Mouse (Mus musculus): ENCODE results near the gene Ifna13.
A peak's percentile ranks its signal among the peaks of the same experiment; 100 is the strongest.

The Ifna13 gene

GRCm38 (mm10) chr4:88644359-88644758 is at the start of gene Ifna13:
Gene Ifna13, minus strand, starts transcription at chr4:88644459.
- DNase-seq, result no peak

GRCm38 (mm10) chr4:88693392-88693791 is 49.1 kb upstream of the Ifna13 start:
- no peak for DNase-seq

DNA sequence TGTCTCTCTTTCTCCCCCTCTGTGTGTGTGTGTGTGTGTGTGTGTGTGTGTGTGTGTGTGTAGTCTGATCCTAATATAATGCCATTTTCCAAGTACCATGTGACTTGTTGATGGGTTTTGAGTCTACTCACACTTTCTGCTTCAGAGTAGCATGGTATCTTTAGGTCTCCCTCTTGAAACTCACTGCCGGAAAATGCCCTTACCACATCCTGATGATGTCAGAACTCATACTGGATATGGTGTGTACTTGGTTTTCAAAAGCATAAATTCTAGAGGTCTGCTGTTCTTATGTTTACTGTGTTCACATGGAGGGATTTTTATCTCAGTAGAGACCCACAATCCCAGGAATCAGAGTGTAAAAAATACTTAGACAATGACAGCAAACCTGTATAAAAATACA is 48.3 kb upstream of the Ifna13 start:
- no peak for DNase-seq

DNA sequence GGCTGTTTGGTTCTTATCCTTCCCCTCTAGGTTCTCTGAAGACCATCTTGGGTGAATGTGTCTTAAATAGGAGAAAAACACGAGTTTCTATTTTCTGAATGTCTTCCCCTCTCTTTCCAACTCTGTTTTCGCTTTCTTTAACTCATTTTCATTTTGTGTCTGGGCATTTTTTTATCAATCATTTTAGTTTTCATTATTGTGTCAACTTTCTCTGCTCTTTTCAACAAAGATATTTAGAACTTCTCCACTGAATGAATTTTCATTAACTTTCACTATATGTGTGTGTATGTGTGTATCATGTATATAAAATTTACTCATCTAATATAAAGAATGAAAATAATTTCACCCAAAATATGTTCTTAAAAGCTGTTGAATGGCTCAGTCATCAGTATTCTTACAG is 47.0 kb upstream of the Ifna13 start, which contains the start of gene Ifnab:
Gene Ifnab, minus strand, starts transcription at position 101 of the 400 bp plus-strand sequence.
- DNase-seq, result no peak

DNA sequence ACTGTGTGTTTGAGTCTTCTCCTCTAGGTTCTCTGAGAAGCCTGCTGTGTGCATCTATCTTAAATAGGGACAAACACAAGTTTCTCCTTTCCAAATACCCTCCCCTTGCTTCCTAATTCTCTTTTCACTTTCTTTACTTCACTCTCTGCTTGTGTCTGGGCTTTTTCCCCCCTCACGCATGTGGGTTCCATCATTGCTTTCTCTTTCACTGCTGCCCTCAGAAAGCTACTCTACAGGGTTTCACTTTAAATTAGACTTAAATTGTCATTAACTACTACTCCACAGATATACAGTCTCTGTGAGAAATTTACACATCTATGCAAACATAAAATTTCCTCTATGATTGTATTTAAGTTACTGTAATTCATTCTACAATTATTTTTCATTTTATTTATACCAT is 39.6 kb upstream of the Ifna13 start, which contains the start of gene Ifna2:
Gene Ifna2, minus strand, starts transcription at position 101 of the 400 bp plus-strand sequence.
- no peak for DNase-seq

GRCm38 (mm10) chr4:88681353-88681752 is 37.1 kb upstream of the Ifna13 start:
- DNase-seq, result no peak

- no peak for DNase-seq
These were observed 36.1 kb upstream of the Ifna13 start for GRCm38 (mm10) chr4:88680362-88680761.

DNA sequence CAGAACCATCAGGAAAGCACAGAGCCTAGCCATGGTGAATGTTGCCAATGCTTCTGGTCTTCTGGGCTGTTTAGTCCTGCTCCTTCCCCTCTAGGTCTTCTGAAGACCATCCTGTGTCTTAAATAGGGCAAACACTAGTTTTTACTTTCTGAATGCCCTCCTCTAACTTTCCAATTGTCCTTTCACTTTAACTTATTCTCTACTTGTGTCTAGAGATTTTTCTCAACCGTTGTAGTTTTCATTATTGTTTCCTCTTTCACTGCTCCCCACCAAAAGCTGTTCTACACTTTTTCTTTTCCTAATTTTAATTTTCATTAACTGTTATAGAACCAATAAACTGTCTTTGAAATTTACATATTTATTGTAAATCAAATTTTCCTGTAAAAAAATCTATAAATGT is 32.6 kb upstream of the Ifna13 start, which contains the start of gene Ifna16:
Gene Ifna16, minus strand, starts transcription at position 101 of the 400 bp plus-strand sequence.
- DNase-seq, result no peak

DNA sequence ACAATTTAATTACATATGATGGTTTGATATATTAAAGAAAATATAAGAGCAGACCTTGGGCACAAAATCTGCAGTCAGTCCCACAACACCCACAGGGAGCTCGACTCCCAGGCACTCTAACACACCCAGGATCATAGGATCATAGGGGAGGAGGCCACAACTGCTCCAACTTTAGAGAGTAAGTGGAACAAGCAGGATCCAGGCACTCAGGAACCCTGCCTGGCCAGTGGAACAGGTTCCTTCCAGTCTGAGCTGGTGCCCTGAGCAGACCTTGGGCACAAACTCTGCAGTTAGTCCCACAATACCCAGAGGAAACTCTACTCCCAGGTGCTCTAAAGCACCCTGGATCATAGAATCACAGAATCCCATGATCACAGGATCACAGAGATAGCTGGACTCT is 11.2 kb upstream of the Ifna13 start:
- no peak for DNase-seq

GRCm38 (mm10) chr4:88653644-88654043 is 9.4 kb upstream of the Ifna13 start:
- no peak for DNase-seq

DNA sequence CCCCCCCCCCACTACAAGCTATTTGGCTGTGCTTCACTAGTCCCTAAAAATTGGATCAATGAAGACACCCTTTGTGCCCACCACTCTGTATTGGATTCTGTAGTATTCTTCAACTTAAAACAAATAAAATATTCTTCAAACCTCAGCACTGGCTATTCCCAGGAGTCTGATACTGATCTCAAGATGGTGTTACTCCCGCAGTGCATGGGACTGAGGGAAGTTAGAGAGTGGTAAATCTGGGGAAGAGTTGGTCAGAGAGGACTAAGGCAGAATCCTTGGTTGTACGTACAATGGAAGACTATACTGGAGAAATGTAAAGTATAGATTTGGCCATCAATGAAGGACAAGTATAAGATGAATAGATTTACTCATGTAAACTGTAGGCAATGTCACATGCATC is 1.7 kb downstream of the Ifna13 start:
- no peak for DNase-seq

GRCm38 (mm10) chr4:88641077-88641831 is 3.0 kb downstream of the Ifna13 start:
- peak; percentile 84 for DNase-seq

DNA sequence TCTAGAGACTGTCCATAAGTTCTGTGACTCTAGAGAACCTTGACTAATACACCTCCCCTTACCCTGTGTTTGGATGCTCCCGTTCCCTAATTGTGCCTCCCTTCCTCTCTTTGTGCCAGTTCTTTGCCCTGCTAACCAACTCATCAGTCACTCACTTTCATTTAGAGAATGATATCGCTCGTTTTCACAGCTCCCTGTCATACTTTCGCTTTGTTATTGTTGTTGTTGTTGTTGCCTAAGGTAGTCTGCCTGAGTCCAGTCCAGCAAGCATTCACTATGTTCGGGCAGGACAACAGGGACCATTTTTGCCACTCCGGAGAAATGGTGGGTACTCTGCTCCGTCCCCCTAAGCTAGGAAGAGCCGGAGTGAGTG is 3.6 kb downstream of the Ifna13 start:
- DNase-seq, result no peak

DNA sequence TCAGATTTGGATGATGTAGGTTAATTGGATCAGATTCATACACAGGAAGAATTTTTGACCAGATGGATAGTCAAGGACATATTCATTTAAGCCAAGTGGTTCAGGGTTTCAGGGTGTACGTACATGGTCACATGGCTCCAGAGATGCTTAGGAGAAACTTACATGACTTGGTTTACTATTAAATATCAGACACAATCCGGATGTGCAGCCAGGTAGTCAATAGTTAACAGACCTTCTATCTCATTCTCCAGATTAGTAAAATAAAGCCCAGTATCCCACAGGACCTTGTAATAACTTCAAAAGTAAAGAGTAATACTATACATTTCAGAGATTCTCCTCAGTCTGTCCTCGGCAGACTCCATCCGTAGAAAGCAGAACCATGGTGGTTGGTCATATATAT is 9.9 kb downstream of the Ifna13 start, which contains the start of gene C87499:
Gene C87499, minus strand, starts transcription at position 101 of the 400 bp plus-strand sequence.
- no peak for DNase-seq

DNA sequence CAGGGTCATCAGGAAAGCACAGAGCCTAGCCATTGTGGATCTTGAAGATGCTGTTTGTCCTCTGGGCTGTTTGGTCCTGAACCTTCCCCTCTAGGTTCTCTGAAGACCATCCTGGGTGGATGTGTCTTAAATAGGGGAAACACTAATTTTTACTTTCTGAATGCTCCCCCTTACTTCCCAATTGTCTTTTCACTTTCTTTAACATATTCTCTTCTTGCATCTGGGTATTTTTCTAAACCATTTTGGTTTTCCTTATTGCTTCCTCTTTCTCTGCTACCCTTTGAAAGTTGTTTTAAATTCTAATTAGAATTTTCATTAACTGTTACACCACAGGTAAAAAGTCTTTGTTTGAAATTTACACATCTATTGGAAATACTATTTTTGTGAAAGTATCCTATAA is 41.0 kb downstream of the Ifna13 start, which contains the start of gene Ifna12:
Gene Ifna12, minus strand, starts transcription at position 101 of the 400 bp plus-strand sequence.
- no peak for DNase-seq

All from cerebellum, adult 11 months (tissue).